Mouse (Mus musculus): ENCODE results near the gene Adamts14. TPM values are rescaled to one million over a fixed set of nuclear protein-coding genes. Genes with fewer than 3 reads are reported as not detected.

Adamts14 gene
- 0.11 TPM in 1 of 2 replicates, not detected in the other for polyA plus RNA-seq (2012; ENCODE audit: insufficient read depth, insufficient read length, missing spikeins)

DNA sequence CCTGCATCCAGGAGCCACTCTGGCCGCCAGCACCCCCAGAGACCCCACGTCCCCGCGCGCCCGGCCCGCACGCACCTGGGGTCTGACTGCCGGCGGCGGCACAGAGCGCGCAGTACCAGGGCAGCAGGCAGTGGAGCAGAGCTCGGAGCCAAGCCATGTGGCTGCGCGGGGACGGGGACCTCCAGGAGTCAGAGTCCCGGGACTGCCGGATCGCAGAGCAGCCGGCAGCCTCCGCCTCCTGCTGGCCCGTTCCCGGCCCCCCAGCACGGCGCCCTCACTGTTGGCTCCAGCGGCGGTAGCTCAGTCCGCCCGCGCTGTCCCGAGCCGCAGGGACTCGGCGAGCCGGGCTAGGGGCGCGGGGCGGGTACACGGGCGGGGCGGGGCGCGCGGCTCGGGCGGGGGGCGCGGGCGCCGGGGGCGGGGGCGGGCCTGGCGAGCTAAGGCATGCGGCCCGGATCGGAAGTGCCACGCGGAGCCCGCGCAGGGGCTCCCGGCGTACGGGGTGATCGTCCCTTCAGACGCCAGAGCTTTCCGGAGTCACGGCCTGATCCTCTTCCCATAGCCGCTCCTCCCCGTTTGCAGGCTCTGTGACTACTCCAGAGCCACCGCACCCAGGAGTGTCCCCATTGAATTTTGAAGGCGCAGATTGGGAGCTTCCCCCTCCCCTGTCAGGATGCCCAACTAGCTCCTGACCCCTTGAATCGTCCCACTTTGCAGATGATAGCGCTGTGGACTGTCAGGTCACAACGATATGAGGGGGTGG lies at the start of gene Adamts14:
Gene Adamts14 (minus strand): TSS at position 358 of the 763 bp plus-strand sequence.
- H3K4me1 ChIP-seq (ENCODE audit: control insufficient read depth, insufficient read depth, low read length) = peaks cover 7% of the 10 kb centered on the region
- peak within 1 kb of the TSS; percentile 49 for H3K4me3 ChIP-seq (ENCODE audit: insufficient read depth, low read length)
- no peak within 1 kb of the TSS for H3K27ac ChIP-seq (ENCODE audit: insufficient read depth, low read depth, low read length)
- TF ChIP-seq CTCF (IDR thresholded peaks at IDR 0.05; ENCODE audit: low read depth, low read length) (no peak), POLR2A (IDR thresholded peaks at IDR 0.05; ENCODE audit: borderline replicate concordance, low read depth, low read length) (no peak)

DNA sequence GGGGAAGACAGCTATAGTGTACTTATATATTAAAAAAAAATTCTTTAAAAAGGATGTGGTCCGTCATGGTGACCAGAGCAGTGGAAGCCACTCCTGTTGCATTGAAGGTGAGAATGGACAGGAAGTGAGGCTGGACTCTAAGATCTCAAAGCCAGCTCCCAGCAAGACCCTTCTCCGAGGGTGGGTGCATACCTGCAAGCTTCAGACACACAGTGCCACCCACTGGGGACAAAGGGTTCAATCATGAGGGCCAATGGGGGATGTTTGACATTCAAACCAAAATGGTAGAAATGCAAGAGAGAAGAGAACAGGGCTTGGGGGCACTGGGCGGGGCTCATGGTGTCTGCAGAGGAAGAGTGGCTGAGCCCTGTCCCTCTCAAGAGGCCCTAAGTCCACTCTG lies 45.3 kb upstream of the Adamts14 start:
- no peak overlapping the region for H3K27ac ChIP-seq (ENCODE audit: insufficient read depth, low read depth, low read length)
- H3K4me3 ChIP-seq (ENCODE audit: insufficient read depth, low read length) = no peak overlapping the region
- TF ChIP-seq CTCF (IDR thresholded peaks at IDR 0.05; ENCODE audit: low read depth, low read length) (no peak), POLR2A (IDR thresholded peaks at IDR 0.05; ENCODE audit: borderline replicate concordance, low read depth, low read length) (no peak)
- H3K4me1 ChIP-seq (ENCODE audit: control insufficient read depth, insufficient read depth, low read length) = peaks cover 7% of the 10 kb centered on the region

DNA sequence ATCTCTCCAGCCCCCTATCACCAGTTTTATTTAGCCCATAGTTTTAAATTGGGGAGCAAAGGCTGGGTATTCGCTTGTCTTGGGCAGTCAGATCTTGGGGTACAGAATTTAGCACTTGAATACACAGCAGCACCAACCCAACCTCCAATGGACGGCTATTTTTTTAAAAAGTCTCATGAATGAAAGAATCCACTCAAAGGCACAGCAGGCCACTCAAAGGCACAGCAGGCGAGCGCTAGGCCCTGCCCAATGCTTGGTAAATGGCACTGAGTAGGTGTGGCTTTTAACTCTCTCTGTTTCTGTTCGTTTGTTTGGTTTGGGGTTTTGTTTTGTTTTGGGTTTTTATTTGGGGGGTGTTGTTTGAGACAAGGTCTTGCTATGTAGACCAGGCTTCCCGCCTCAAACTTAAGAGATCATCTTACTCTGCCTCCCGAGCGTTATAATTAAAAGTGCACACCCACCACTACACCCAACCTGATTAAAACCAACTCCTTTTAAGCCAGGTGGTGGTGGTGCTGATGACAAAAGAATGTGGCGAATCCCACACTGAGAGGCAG lies 42.2 kb upstream of the Adamts14 start:
- no peak for TF ChIP-seq CTCF (IDR thresholded peaks at IDR 0.05; ENCODE audit: low read depth, low read length)
- TF ChIP-seq POLR2A (IDR thresholded peaks at IDR 0.05; ENCODE audit: borderline replicate concordance, low read depth, low read length) = no peak
- H3K27ac ChIP-seq (ENCODE audit: insufficient read depth, low read depth, low read length) = no peak overlapping the region

DNA sequence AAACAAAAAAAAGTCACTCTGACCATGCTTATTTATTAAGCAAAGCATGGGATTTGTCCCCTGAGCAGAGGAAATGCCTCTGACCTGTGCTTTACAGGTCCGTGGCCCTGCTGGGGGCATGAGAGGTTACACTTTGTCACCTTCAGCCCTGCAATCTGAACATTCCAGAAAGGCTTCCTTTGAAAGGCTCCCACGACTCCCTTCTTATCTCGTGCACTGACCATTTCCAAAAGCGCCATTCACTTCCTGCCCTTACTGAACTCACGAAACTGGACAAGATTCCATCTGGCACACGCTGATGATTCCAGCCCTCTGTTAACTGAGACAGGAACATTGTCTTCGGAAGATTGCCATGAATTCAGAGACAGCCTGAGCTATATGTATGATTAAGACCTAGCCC lies 40.5 kb upstream of the Adamts14 start:
- Histone ChIP-seq H3K4me1 (ENCODE audit: control insufficient read depth, insufficient read depth, low read length) (peaks cover 14% of the 10 kb centered on the region), H3K27ac (ENCODE audit: insufficient read depth, low read depth, low read length) (no peak overlapping the region), H3K4me3 (ENCODE audit: insufficient read depth, low read length) (no peak overlapping the region)
- TF ChIP-seq POLR2A (IDR thresholded peaks at IDR 0.05; ENCODE audit: borderline replicate concordance, low read depth, low read length) = no peak

More for the DNA sequence above, 42.2 kb upstream of the Adamts14 start:
- Histone ChIP-seq H3K4me1 (ENCODE audit: control insufficient read depth, insufficient read depth, low read length) (peaks cover 14% of the 10 kb centered on the region), H3K4me3 (ENCODE audit: insufficient read depth, low read length) (no peak overlapping the region)

DNA sequence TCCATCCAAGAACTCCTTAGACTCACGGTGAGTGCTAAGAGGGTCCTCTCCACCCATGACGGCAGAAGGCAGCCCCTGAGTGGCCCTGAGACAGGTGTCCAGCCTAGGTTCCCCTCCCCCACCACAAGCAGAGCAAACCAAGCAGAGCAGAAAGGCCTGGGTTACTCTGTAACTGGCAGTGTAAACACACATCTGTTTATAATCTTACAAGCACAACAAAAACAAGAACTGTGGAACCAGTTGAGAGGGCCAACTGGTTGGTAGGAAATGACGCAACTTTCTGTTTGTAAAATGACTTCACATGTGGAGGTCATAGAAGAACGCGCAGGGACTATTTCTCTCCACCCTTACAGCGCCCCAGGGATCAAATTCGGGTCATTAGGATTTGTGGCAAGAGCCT lies 39.5 kb upstream of the Adamts14 start:
- Histone ChIP-seq H3K27ac (ENCODE audit: insufficient read depth, low read depth, low read length) (no peak overlapping the region), H3K4me1 (ENCODE audit: control insufficient read depth, insufficient read depth, low read length) (peaks cover 10% of the 10 kb centered on the region), H3K4me3 (ENCODE audit: insufficient read depth, low read length) (no peak overlapping the region)
- TF ChIP-seq POLR2A (IDR thresholded peaks at IDR 0.05; ENCODE audit: borderline replicate concordance, low read depth, low read length) (no peak), CTCF (IDR thresholded peaks at IDR 0.05; ENCODE audit: low read depth, low read length) (no peak)

DNA sequence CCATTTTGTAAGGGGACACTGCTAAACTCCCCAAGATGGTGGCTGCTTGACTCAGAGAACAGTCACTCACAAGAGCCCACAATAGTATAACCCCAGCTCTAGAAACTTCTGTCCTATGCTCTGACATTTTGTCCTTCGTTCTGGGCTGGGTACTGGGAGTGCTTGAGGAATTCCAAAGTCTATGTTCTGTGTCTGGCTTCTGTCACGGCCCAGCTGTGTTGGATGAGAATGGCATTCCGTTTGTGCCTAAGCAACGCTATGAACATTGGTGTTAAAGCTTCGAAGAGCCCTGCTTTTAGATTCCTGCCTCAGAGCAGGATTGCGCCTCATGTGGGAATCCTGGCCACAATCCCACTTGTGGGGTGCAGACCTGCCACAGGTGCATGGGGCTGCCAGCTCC lies 38.9 kb upstream of the Adamts14 start:
- TF ChIP-seq CTCF (IDR thresholded peaks at IDR 0.05; ENCODE audit: low read depth, low read length) (no peak), POLR2A (IDR thresholded peaks at IDR 0.05; ENCODE audit: borderline replicate concordance, low read depth, low read length) (no peak)
- Histone ChIP-seq H3K4me3 (ENCODE audit: insufficient read depth, low read length) (no peak overlapping the region), H3K27ac (ENCODE audit: insufficient read depth, low read depth, low read length) (no peak overlapping the region), H3K4me1 (ENCODE audit: control insufficient read depth, insufficient read depth, low read length) (peaks cover 7% of the 10 kb centered on the region)

DNA sequence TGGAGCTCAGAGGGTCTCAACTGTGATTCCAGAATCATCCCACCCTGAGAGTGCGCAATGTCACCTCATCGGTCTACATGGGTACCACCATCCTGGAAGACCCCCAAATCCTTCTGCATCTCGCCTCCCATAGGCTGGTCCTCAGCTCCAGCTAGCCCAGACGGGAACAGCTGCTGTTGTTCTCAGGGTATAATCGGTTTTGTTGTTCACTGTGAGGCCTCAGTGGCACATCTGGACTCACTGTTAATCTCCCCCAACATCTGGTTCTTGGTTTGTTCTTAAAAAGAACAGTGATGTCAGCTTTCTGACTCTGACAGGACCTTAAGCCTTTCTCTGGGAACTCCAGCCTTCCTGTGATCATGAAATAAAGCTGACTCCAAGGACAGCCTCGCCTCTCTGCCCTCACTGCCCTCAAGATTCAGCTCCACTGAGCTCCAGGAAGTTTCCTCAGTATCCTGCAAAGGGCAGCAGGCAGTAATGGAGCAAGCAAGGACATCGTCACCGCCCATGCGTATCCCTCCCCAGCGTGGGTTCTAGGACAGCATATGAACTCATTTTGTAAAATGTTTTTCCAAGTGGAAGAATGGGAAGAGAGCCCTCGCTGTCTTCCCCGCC lies 35.6 kb upstream of the Adamts14 start:
- TF ChIP-seq CTCF (IDR thresholded peaks at IDR 0.05; ENCODE audit: low read depth, low read length) (no peak), POLR2A (IDR thresholded peaks at IDR 0.05; ENCODE audit: borderline replicate concordance, low read depth, low read length) (no peak)
- H3K4me1 ChIP-seq (ENCODE audit: control insufficient read depth, insufficient read depth, low read length) = peaks cover 7% of the 10 kb centered on the region
- no peak overlapping the region for H3K4me3 ChIP-seq (ENCODE audit: insufficient read depth, low read length)
- H3K27ac ChIP-seq (ENCODE audit: insufficient read depth, low read depth, low read length) = no peak overlapping the region

DNA sequence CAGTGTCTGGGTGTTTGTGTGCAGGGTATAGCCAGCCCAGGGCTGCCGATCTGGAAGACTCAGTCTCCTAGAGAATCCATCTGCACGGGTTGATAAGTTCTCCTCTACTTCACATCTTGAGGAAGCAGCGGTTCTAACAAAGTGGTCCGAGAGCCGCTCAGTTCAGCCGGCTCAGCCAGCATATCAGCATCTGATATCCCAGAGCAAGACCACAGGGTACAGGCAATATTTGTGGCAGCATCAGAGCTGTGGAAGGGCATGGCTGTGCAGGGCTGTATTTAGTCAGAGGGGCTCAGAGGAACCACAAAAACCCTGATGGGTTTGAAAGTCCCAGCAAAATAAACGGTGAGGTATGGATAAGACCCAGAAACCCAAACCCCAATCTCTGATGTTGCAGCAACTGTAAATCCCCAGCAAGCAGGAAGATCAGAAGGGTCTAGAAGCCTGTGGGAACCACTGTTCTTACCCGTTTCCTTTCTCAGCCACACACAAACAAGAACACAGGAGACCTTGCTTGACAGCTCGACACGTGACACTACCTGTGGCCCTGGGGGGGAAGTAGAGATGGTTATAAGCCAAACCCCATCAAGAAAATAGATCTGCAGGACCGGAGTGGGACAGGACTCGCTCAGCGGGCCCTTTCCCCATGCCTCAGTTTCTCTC lies 32.8 kb upstream of the Adamts14 start:
- Histone ChIP-seq H3K27ac (ENCODE audit: insufficient read depth, low read depth, low read length) (no peak overlapping the region), H3K4me1 (ENCODE audit: control insufficient read depth, insufficient read depth, low read length) (no peaks in the 10 kb centered on the region), H3K4me3 (ENCODE audit: insufficient read depth, low read length) (no peak overlapping the region)
- no peak for TF ChIP-seq CTCF (IDR thresholded peaks at IDR 0.05; ENCODE audit: low read depth, low read length)
- no peak for TF ChIP-seq POLR2A (IDR thresholded peaks at IDR 0.05; ENCODE audit: borderline replicate concordance, low read depth, low read length)

DNA sequence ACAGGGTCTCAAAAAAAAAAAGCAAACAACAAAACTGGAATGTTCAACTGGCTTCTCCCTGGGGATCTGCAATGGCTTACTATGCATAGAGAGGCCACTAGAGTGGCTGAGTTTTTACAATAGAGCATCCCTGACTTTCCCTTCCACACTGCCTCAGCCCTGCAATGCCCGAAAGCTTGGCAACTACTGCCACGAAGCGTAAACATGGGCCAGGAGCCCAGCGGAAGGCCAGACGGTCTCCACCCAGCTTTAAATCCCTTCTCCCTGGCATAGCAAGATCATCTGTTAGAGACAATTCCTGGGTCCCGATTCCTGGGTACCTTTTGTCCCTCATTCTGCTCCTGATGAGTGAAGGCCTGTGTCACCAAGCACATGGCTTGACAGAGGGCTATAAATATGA lies 30.8 kb upstream of the Adamts14 start:
- H3K27ac ChIP-seq (ENCODE audit: insufficient read depth, low read depth, low read length) = no peak overlapping the region
- TF ChIP-seq POLR2A (IDR thresholded peaks at IDR 0.05; ENCODE audit: borderline replicate concordance, low read depth, low read length) = no peak
- TF ChIP-seq CTCF (IDR thresholded peaks at IDR 0.05; ENCODE audit: low read depth, low read length) = no peak
- H3K4me1 ChIP-seq (ENCODE audit: control insufficient read depth, insufficient read depth, low read length) = no peaks in the 10 kb centered on the region
- no peak overlapping the region for H3K4me3 ChIP-seq (ENCODE audit: insufficient read depth, low read length)
